Mouse (Mus musculus) liver, embryonic 13.5 days (tissue): ENCODE data around the gene Maml2. TPM values are rescaled to one million over a fixed set of nuclear protein-coding genes. Genes with fewer than 3 reads are reported as not detected.
"Not testable (repeated sequence)": the region's sequence is repeated elsewhere in the genome, so short reads cannot be mapped to it uniquely, and the experiment has no call there.

Source experiments
- ATAC-seq: fragments of 200-750 bp; cut with Nextera tagmentation; 2 replicates; pipeline ENCODE4 v1.8.0; 2017; ENCODE audit warnings: low read depth, mild to moderate bottlenecking, moderate number of reproducible peaks, moderate library complexity
- DNase-seq: peaks from one replicate; pipeline ENCODE4 v3.0.0; 2022
- H3K27ac ChIP-seq: fragments of 300-500 bp; sonication (generic); 2 replicates; pipeline ENCODE4 v1.5.1; 2015; ENCODE audit warnings: moderate library complexity, mild to moderate bottlenecking, inconsistent platforms
- H3K27me3 ChIP-seq: fragments of 300-500 bp; sonication (generic); 2 replicates; pipeline ENCODE4 v1.6.1; 2015; ENCODE audit warnings: mild to moderate bottlenecking, inconsistent platforms
- H3K36me3 ChIP-seq: fragments of 300-500 bp; sonication (generic); 2 replicates; pipeline ENCODE4 v1.6.1; 2015; ENCODE audit warnings: mild to moderate bottlenecking, inconsistent platforms
- H3K4me1 ChIP-seq: fragments of 300-500 bp; sonication (generic); replicated peaks from 2 replicates; pipeline ENCODE4 v1.6.1; 2015; ENCODE audit warnings: inconsistent platforms
- H3K4me2 ChIP-seq: fragments of 300-500 bp; sonication (generic); 2 replicates; pipeline ENCODE4 v1.6.1; 2015; ENCODE audit warnings: inconsistent platforms, mild to moderate bottlenecking, moderate library complexity
- H3K4me3 ChIP-seq: fragments of 300-500 bp; sonication (generic); replicated peaks from 2 replicates; pipeline ENCODE4 v1.5.1; 2015; ENCODE audit warnings: mild to moderate bottlenecking, inconsistent platforms
- H3K9ac ChIP-seq: fragments of 300-500 bp; sonication (generic); 2 replicates; pipeline ENCODE4 v1.6.1; 2015; ENCODE audit warnings: mild to moderate bottlenecking, inconsistent platforms
- H3K9me3 ChIP-seq: fragments of 300-500 bp; sonication (generic); replicated peaks from 2 replicates; pipeline ENCODE4 v1.6.1; 2016; ENCODE audit warnings: inconsistent platforms
- WGBS: fragments of 180-500 bp; shearing (Covaris S2); methylation state at CpG from one replicate; pipeline ENCODE4 v1.1.7; 2015; ENCODE audit not compliant: insufficient replicate concordance; 5-methylcytosine and 5-hydroxymethylcytosine counted together
- polyA plus RNA-seq: library from polyadenylated mRNA; unstranded; fragments of >200 nt; fragmentation: Nextera tagmentation; extraction: Ambion mirVana; gene quantifications from 2 replicates; pipeline ENCODE4 v1.2.1, GENCODE M21; 2015

Maml2 gene
- polyA plus RNA-seq, 1 experiment from 2014 or later = 1.0 TPM

GRCm38 (mm10) chr9:13694293-13694692, 396.5 kb downstream of the Maml2 start:
- ATAC-seq = no peak
- no peaks in the 10 kb centered on the region for H3K27me3 ChIP-seq
- no peaks in the 10 kb centered on the region for H3K9me3 ChIP-seq
- WGBS = 60% methylated on average over 5 of the region's 5 CpGs
- no peak overlapping the region for H3K4me3 ChIP-seq
- no peak overlapping the region for H3K4me2 ChIP-seq
- no peak overlapping the region for H3K27ac ChIP-seq
- H3K4me1 ChIP-seq = no peaks in the 10 kb centered on the region; the same call in 1 of the 2 replicates
- no peak overlapping the region for H3K9ac ChIP-seq
- no peaks in the 10 kb centered on the region for H3K36me3 ChIP-seq
- no peak for DNase-seq

- Histone ChIP-seq H3K4me2 (no peak overlapping the region), H3K36me3 (no peaks in the 10 kb centered on the region), H3K9me3 (no peaks in the 10 kb centered on the region), H3K4me1 (no peaks in the 10 kb centered on the region; the same call in 1 of the 2 replicates), H3K9ac (no peak overlapping the region), H3K27ac (no peak overlapping the region), H3K4me3 (no peak overlapping the region), H3K27me3 (no peaks in the 10 kb centered on the region)
- DNase-seq (no peak), ATAC-seq (no peak)
- WGBS = 68% methylated on average over 4 of the region's 4 CpGs
Measured at GRCm38 (mm10) chr9:13697041-13697811, 399.5 kb downstream of the Maml2 start.

- Histone ChIP-seq H3K9ac (no peak overlapping the region), H3K4me2 (no peak overlapping the region), H3K4me1 (no peaks in the 10 kb centered on the region; the same call in 1 of the 2 replicates), H3K27ac (no peak overlapping the region), H3K9me3 (no peaks in the 10 kb centered on the region), H3K27me3 (no peaks in the 10 kb centered on the region), H3K4me3 (no peak overlapping the region), H3K36me3 (no peaks in the 10 kb centered on the region)
- no peak for ATAC-seq
- no peak for DNase-seq
- 75% methylated on average over 4 of the region's 4 CpGs for WGBS
Measured at GRCm38 (mm10) chr9:13697869-13698268, 400.1 kb downstream of the Maml2 start.

DNA sequence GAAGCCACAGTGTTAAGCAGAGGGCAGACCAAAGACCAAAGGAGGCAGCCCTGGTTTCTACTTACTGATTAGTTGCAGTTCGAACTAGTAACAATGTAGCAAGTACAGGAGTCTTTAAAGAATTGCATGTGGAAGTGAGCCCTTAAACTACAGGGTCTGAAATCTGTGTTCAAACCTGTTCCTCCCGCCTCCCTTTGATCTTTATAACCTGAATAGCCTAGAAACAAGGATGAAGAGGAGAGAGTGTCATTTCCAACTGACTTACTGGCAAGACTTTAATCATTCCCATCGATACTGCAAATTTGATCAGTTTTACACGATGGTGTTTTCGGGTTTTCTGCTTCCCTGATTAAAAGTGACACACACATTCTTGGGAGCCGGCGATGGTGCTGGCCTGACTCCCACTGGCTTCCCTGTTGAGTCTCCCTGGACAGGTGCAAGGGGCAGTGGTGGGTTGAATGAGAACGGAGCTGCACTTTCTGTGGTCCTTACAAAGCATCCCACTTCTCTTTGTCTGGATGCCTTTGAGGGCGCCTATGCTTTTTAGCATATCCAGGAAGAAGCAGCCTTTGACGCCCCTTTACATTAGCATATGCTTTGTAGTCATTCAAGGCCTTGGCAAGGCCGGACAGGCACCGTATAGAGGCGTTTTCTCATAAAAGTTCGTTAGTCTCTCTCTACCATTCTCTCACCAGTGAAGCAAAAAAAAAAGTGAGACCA, 401.5 kb downstream of the Maml2 start:
- Histone ChIP-seq H3K4me2 (no peak overlapping the region), H3K9ac (no peak overlapping the region), H3K27me3 (no peaks in the 10 kb centered on the region), H3K36me3 (no peaks in the 10 kb centered on the region), H3K4me1 (no peaks in the 10 kb centered on the region; the same call in 1 of the 2 replicates), H3K9me3 (no peaks in the 10 kb centered on the region), H3K27ac (no peak overlapping the region), H3K4me3 (no peak overlapping the region)
- DNase-seq (no peak), ATAC-seq (no peak)
- 61% methylated on average over 14 of the region's 14 CpGs for WGBS

DNA sequence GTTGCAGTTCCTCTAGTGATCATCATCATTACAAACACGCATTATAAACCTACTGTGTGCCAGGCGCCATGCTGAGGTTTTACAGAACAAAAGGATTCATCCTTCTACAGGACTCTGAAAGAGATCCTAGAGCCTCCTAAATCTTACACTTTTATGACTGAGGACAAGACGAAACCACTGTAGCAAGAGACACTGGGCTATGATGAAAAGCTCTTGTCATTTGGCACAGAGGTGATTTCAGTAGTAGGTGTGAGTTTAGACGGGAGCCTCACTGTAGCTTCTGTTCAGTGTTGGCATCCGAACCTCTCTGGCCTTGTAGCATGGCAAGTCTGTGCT, 402.0 kb downstream of the Maml2 start:
- no peak for ATAC-seq
- H3K27me3 ChIP-seq = no peaks in the 10 kb centered on the region
- WGBS = 68% methylated on average over 5 of the region's 5 CpGs

DNA sequence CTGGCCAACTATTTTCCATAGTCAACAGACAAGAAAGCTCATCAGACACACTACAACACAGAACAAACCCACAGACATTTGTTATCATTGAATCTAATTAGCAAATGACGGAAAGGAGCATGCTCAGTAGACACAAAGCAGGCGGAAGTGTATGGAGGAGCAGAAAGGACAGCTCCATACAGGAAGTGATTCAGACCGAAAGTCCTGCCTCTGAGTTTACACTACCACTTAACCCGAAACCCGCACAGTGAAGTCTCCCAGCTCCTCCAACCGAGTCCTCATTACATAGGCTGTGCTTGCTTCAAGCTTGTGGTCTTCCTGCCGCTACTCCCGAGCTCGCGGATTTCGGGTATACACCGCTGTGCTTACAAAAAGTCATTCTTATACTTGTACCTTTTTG, 404.0 kb downstream of the Maml2 start:
- Histone ChIP-seq H3K27me3 (no peaks in the 10 kb centered on the region), H3K27ac (no peak overlapping the region), H3K4me1 (no peaks in the 10 kb centered on the region; the same call in 1 of the 2 replicates), H3K36me3 (no peaks in the 10 kb centered on the region), H3K4me2 (no peak overlapping the region), H3K4me3 (no peak overlapping the region), H3K9me3 (no peaks in the 10 kb centered on the region), H3K9ac (no peak overlapping the region)
- DNase-seq (no peak), ATAC-seq (no peak)
- WGBS = 76% methylated on average over 12 of the region's 12 CpGs

More for the DNA sequence above, 402.0 kb downstream of the Maml2 start:
- Histone ChIP-seq H3K27ac (no peak overlapping the region), H3K36me3 (no peaks in the 10 kb centered on the region), H3K4me2 (no peak overlapping the region), H3K9me3 (no peaks in the 10 kb centered on the region), H3K4me1 (no peaks in the 10 kb centered on the region; the same call in 1 of the 2 replicates), H3K9ac (no peak overlapping the region), H3K4me3 (no peak overlapping the region)
- no peak for DNase-seq

GRCm38 (mm10) chr9:13703100-13703499, 405.3 kb downstream of the Maml2 start:
- no peak for ATAC-seq
- Histone ChIP-seq H3K4me1 (no peaks in the 10 kb centered on the region; the same call in 1 of the 2 replicates), H3K27me3 (no peaks in the 10 kb centered on the region), H3K27ac (no peak overlapping the region), H3K4me2 (no peak overlapping the region), H3K4me3 (no peak overlapping the region), H3K36me3 (no peaks in the 10 kb centered on the region), H3K9me3 (no peaks in the 10 kb centered on the region), H3K9ac (no peak overlapping the region)
- no peak for DNase-seq
- WGBS = 59% methylated on average over 2 of the region's 2 CpGs

- Histone ChIP-seq H3K27ac (no peak overlapping the region), H3K27me3 (no peaks in the 10 kb centered on the region), H3K4me1 (no peaks in the 10 kb centered on the region; the same call in 1 of the 2 replicates), H3K36me3 (no peaks in the 10 kb centered on the region), H3K4me2 (no peak overlapping the region), H3K9me3 (no peaks in the 10 kb centered on the region), H3K4me3 (no peak overlapping the region), H3K9ac (no peak overlapping the region)
- 62% methylated on average over 4 of the region's 4 CpGs for WGBS
- ATAC-seq (no peak), DNase-seq (no peak)
Measured at GRCm38 (mm10) chr9:13704917-13705316, 407.2 kb downstream of the Maml2 start.

DNA sequence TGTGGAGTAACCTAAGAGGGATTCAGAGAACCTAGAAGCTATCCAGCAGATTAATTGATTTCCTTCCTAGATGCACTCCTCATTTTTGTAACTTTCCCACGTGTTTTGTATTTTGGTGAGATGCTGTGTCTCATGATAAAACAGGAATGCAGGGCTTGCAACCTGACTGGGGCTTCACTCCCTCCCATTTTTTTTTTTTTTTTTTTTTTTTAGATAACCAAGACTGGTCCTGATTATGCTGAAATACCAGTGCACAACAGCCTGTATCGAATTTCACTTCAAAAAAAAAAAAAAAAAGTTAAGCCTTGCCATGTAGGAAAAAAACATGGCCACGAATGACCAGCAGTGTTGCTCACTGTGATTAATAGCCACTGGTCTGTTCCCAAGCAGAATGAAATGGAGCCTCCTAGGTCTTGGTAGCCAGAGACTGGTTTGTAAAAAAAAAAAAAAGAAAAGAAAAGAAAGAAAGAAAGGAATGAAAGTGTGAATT, 409.4 kb downstream of the Maml2 start:
- no peaks in the 10 kb centered on the region for H3K9me3 ChIP-seq
- H3K27me3 ChIP-seq = no peaks in the 10 kb centered on the region
- no peak overlapping the region for H3K9ac ChIP-seq
- no peaks in the 10 kb centered on the region for H3K36me3 ChIP-seq
- H3K4me3 ChIP-seq = no peak overlapping the region
- no peak overlapping the region for H3K27ac ChIP-seq
- 20% methylated on average over 3 of the region's 3 CpGs for WGBS
- DNase-seq (no peak), ATAC-seq (no peak)
- no peak overlapping the region for H3K4me2 ChIP-seq
- no peaks in the 10 kb centered on the region; the same call in 1 of the 2 replicates for H3K4me1 ChIP-seq

- no peaks in the 10 kb centered on the region for H3K9me3 ChIP-seq
- WGBS = 64% methylated on average over 5 of the region's 5 CpGs
- H3K4me3 ChIP-seq = no peak overlapping the region
Measured at GRCm38 (mm10) chr9:13709436-13709835, 411.7 kb downstream of the Maml2 start.

DNA sequence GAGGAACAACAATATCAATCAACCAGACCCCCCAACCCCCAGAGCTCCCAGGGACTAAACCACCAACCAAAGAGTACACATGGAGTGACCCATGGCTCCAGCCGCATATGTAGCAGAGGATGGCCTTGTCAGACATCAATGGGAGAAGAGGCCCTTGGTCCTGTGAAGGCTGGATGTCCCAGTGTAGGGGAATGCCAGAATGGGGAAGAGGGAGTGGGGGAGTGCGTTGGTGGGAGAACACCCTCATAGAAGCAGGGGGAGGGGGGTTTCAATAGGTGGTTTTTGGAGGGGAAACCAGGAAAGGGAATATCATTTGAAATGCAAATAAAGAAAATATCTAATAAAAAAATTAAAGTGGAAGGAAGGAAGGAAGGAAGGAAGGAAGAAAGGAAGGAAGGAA, 418.1 kb downstream of the Maml2 start:
- WGBS = 64% methylated on average over 2 of the region's 2 CpGs
- not testable (repeated sequence) for DNase-seq, H3K4me1 ChIP-seq, H3K27me3 ChIP-seq, H3K27ac ChIP-seq, H3K9ac ChIP-seq, ATAC-seq, H3K4me2 ChIP-seq, H3K36me3 ChIP-seq, H3K4me3 ChIP-seq, H3K9me3 ChIP-seq

More at GRCm38 (mm10) chr9:13709436-13709835, 411.7 kb downstream of the Maml2 start:
- Histone ChIP-seq H3K4me2 (no peak overlapping the region), H3K4me1 (no peaks in the 10 kb centered on the region), H3K27me3 (no peaks in the 10 kb centered on the region), H3K36me3 (no peaks in the 10 kb centered on the region), H3K9ac (no peak overlapping the region), H3K27ac (no peak overlapping the region)
- ATAC-seq (no peak), DNase-seq (no peak)
